Mouse (Mus musculus): ENCODE data around the gene Drap1.

GRCm38 (mm10) chr19:5408057-5409001, 16.4 kb downstream of the Drap1 start:
- no peak for TF ChIP-seq POLR2A (IDR thresholded peaks at IDR 0.05; ENCODE audit: low read depth, low read length)
- TF ChIP-seq CTCF (IDR thresholded peaks at IDR 0.05; ENCODE audit: extremely low read depth, insufficient read depth, insufficient read length, insufficient replicate concordance): no peak

All from spleen, adult 2 months (tissue).